Comparison of ENCODE assay signal across 9 mouse cellular contexts in the genomic region with DNA sequence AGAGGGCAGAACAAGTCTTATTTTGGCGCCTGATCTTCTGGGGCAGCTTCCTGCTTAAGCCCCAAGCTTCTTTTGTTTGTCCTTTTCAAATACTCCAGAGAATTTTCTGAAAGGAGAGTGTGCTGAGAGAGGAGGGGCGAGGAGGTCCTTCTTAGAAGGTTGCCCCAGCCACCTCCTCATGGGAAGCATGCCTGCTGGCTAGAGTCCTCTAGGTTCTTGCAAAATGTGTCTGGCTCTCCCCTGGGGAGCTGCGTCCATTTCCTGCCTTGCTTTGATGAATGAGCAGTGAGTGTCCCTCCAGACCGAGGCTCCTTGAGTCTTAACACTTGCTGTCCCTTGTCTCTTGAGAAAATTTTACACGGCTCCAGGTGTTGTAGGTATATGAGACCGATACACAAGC. TPM values are rescaled to one million over a fixed set of nuclear protein-coding genes. Genes with fewer than 3 reads are reported as not detected.
A peak's percentile ranks its signal among the peaks of the same experiment; 100 is the strongest.
DNase-seq lines count a peak whose midpoint lies in the region; ATAC-seq and TF ChIP-seq lines count a peak whose summit lies in the region.
"Had no signal": no experiment of that assay in that cellular context is flagged by ENCODE, and none has a peak within 500 bp of the region (broad histone marks: within the 10 kb centered on the region; RNA-seq: fewer than 3 reads in every experiment).

No protein-coding gene starts in this region.

- H3K4me2 ChIP-seq in kidney, embryonic 16.5 days (replicated peaks; ENCODE audit: low read depth, low read length) = no peak overlapping the region
- H3K4me2 ChIP-seq in heart, embryonic 11.5 days = no peak overlapping the region
- no peak overlapping the region for H3K4me2 ChIP-seq in forebrain, postnatal 0 days (ENCODE audit: low read depth)
- H3K4me2 ChIP-seq in intestine, embryonic 16.5 days (ENCODE audit: low read depth, low read length) = no peak overlapping the region

- peak; percentile 55 for DNase-seq in kidney, postnatal 14 days
- peak; percentile 80 for DNase-seq in adrenal gland, postnatal 14 days
- peak; percentile 80 for DNase-seq in lung, postnatal 10 days
- DNase-seq in forebrain, postnatal 0 days = no peak
- DNase-seq: cerebellum, adult 18-20 months had no signal

- ATAC-seq in kidney, embryonic 16.5 days (ENCODE audit: low FRiP score, low TSS enrichment) = no peak
- no peak for ATAC-seq in heart, embryonic 11.5 days (replicated peaks; ENCODE audit: insufficient number of reproducible peaks, low FRiP score, low TSS enrichment)
- ATAC-seq in forebrain, postnatal 0 days = no peak
- ATAC-seq in intestine, embryonic 16.5 days = no peak

- no peaks in the 10 kb centered on the region for H3K9me3 ChIP-seq in kidney, embryonic 16.5 days (ENCODE audit: low read length)
- peaks cover 3% of the 10 kb centered on the region; the same call in 1 of the 2 replicates for H3K9me3 ChIP-seq in heart, embryonic 11.5 days (replicated peaks; ENCODE audit: control insufficient read depth, low read length)
- no peaks in the 10 kb centered on the region for H3K9me3 ChIP-seq in forebrain, postnatal 0 days (ENCODE audit: low read length)
- no peaks in the 10 kb centered on the region for H3K9me3 ChIP-seq in intestine, embryonic 16.5 days (ENCODE audit: control insufficient read depth, low read length)

- H3K27me3 ChIP-seq in kidney, embryonic 16.5 days (ENCODE audit: insufficient read depth, low read length) = no peaks in the 10 kb centered on the region
- H3K27me3 ChIP-seq in heart, embryonic 11.5 days (ENCODE audit: control insufficient read depth, insufficient read depth, low read length) = no peaks in the 10 kb centered on the region
- no peaks in the 10 kb centered on the region for H3K27me3 ChIP-seq in forebrain, postnatal 0 days (ENCODE audit: insufficient read depth, low read length)
- H3K27me3 ChIP-seq in intestine, embryonic 16.5 days (replicated peaks; ENCODE audit: control insufficient read depth, insufficient read depth, low read length) = no peaks in the 10 kb centered on the region

- no peak overlapping the region for H3K9ac ChIP-seq in kidney, embryonic 16.5 days (replicated peaks; ENCODE audit: low read length)
- no peak overlapping the region for H3K9ac ChIP-seq in heart, embryonic 11.5 days (ENCODE audit: low read depth, low read length)
- H3K9ac ChIP-seq in forebrain, postnatal 0 days = no peak overlapping the region
- no peak overlapping the region for H3K9ac ChIP-seq in intestine, embryonic 16.5 days (ENCODE audit: low read depth, low read length)

- WGBS in kidney, embryonic 16.5 days = 45% methylated on average over 6 of the region's 6 CpGs
- 52% methylated on average over 6 of the region's 6 CpGs for WGBS in heart, embryonic 11.5 days (ENCODE audit: insufficient replicate concordance)
- 50% methylated on average over 6 of the region's 6 CpGs for WGBS in forebrain, postnatal 0 days
- WGBS in intestine, embryonic 16.5 days = 46% methylated on average over 6 of the region's 6 CpGs

- peaks cover 14% of the 10 kb centered on the region for H3K4me1 ChIP-seq in kidney, embryonic 16.5 days (ENCODE audit: insufficient read depth, low read length)
- peaks cover 9% of the 10 kb centered on the region; the same call in 1 of the 2 replicates for H3K4me1 ChIP-seq in heart, embryonic 11.5 days (ENCODE audit: control insufficient read depth, insufficient read depth, low read length)
- no peaks in the 10 kb centered on the region for H3K4me1 ChIP-seq in forebrain, postnatal 0 days (ENCODE audit: insufficient read depth)
- H3K4me1 ChIP-seq in intestine, embryonic 16.5 days (ENCODE audit: control insufficient read depth, insufficient read depth, low read length) = peaks cover 3% of the 10 kb centered on the region

- TF ChIP-seq CTCF in forebrain, postnatal 0 days (IDR thresholded peaks at IDR 0.05; ENCODE audit: low read depth) = no peak

- H3K4me3 ChIP-seq in kidney, embryonic 16.5 days (ENCODE audit: low read length) = no peak overlapping the region
- no peak overlapping the region for H3K4me3 ChIP-seq in heart, embryonic 11.5 days (ENCODE audit: low read depth, low read length)
- no peak overlapping the region for H3K4me3 ChIP-seq in forebrain, postnatal 0 days (ENCODE audit: low read depth, low read length)
- no peak overlapping the region for H3K4me3 ChIP-seq in intestine, embryonic 16.5 days (ENCODE audit: low read length)

- H3K27ac ChIP-seq in kidney, embryonic 16.5 days (ENCODE audit: low read length) = no peak overlapping the region
- H3K27ac ChIP-seq in heart, embryonic 11.5 days (ENCODE audit: low read depth, low read length) = 0 out of 2 replicates have a peak overlapping the region, but pooled peaks have one; percentile 12
- H3K27ac ChIP-seq in forebrain, postnatal 0 days (ENCODE audit: low read depth, low read length) = no peak overlapping the region
- no peak overlapping the region for H3K27ac ChIP-seq in intestine, embryonic 16.5 days (ENCODE audit: low read length)

- no peaks in the 10 kb centered on the region for H3K36me3 ChIP-seq in kidney, embryonic 16.5 days (ENCODE audit: insufficient read depth, low read length)
- no peaks in the 10 kb centered on the region for H3K36me3 ChIP-seq in heart, embryonic 11.5 days (ENCODE audit: control insufficient read depth, insufficient read depth, low read length)
- H3K36me3 ChIP-seq in forebrain, postnatal 0 days (ENCODE audit: insufficient read depth) = no peaks in the 10 kb centered on the region
- no peaks in the 10 kb centered on the region for H3K36me3 ChIP-seq in intestine, embryonic 16.5 days (ENCODE audit: control insufficient read depth, insufficient read depth, low read length)

RNA-seq across cellular contexts. Expression of a gene that starts 11.1 kb away (rescaled TPM):
- polyA plus RNA-seq in kidney, embryonic 16.5 days (2015; fragmentation: Nextera tagmentation; extraction: Ambion mirVana) = 23.8 and 28.2 TPM in 2 replicates
- 29.4 and 39.3 TPM in 2 replicates for total RNA-seq in adrenal gland, postnatal 14 days (2021)
- polyA plus RNA-seq in heart, embryonic 11.5 days (2014; fragmentation: Nextera tagmentation; extraction: Ambion mirVana) = 26.3 and 36.3 TPM in 2 replicates
- total RNA-seq in forebrain, postnatal 0 days (2014; rRNA removed) = 49.7 and 51.3 TPM in 2 replicates
- polyA plus RNA-seq in forebrain, postnatal 0 days (2015; fragmentation: Nextera tagmentation; extraction: Ambion mirVana) = 16.6 and 24.3 TPM in 2 replicates
- polyA plus RNA-seq in intestine, embryonic 16.5 days (2015; fragmentation: Nextera tagmentation; extraction: Ambion mirVana) = 20.7 and 21.3 TPM in 2 replicates

RNA-seq across cellular contexts. Expression of a gene that starts 17.2 kb away (rescaled TPM):
- polyA plus RNA-seq in kidney, embryonic 16.5 days (2015; fragmentation: Nextera tagmentation; extraction: Ambion mirVana) = 0.19 TPM in 1 of 2 replicates, not detected in the other
- total RNA-seq in adrenal gland, postnatal 14 days (2021) = not detected in 2 replicates
- polyA plus RNA-seq in heart, embryonic 11.5 days (2014; fragmentation: Nextera tagmentation; extraction: Ambion mirVana) = not detected in 2 replicates
- total RNA-seq in forebrain, postnatal 0 days (2014; rRNA removed) = 0.77 and 1.6 TPM in 2 replicates
- polyA plus RNA-seq in forebrain, postnatal 0 days (2015; fragmentation: Nextera tagmentation; extraction: Ambion mirVana) = 0.73 and 1.7 TPM in 2 replicates
- polyA plus RNA-seq in intestine, embryonic 16.5 days (2015; fragmentation: Nextera tagmentation; extraction: Ambion mirVana) = 0.18 TPM in 1 of 2 replicates, not detected in the other
- total RNA-seq: megakaryocyte-erythroid progenitor cell, adult 5-6 weeks had no signal
